Mouse (Mus musculus) olfactory bulb, adult 2 months (tissue): ENCODE results near the gene Olfr314.

Experiments
- CTCF ChIP-seq: fragments of 200-500 bp; IDR thresholded peaks from 2 replicates; pipeline ENCODE4 v1.5.1; 2012; ENCODE audit warnings: low read depth, mild to moderate bottlenecking, low read length, moderate library complexity; ENCODE audit not compliant: insufficient read depth
- POLR2A ChIP-seq: fragments of 200-500 bp; IDR thresholded peaks from 2 replicates; pipeline ENCODE4 v1.6.1; 2012; ENCODE audit warnings: mild to moderate bottlenecking, low read depth, low read length, moderate library complexity; ENCODE audit not compliant: insufficient read depth

GRCm38 (mm10) chr11:58782480-58783089 lies at the start of gene Olfr314:
- TF ChIP-seq POLR2A (no peak), CTCF (no peak)
